Mouse (Mus musculus) forelimb bud, embryonic 11.5 days (tissue): ENCODE results near the gene Odf4.
"Not testable (repeated sequence)": the region's sequence is repeated elsewhere in the genome, so short reads cannot be mapped to it uniquely, and the experiment has no call there.

Experiments
- DNase-seq: peaks from one replicate; pipeline ENCODE4 v3.0.0-alpha.2; 2012; ENCODE audit warnings: low read depth, low spot score

The Odf4 gene

GRCm38 (mm10) chr11:68946806-68947440 lies 20.0 kb upstream of the Odf4 start:
- DNase-seq = no peak

- DNase-seq = no peak
Observed at GRCm38 (mm10) chr11:68946001-68946400, 19.1 kb upstream of the Odf4 start.

DNA sequence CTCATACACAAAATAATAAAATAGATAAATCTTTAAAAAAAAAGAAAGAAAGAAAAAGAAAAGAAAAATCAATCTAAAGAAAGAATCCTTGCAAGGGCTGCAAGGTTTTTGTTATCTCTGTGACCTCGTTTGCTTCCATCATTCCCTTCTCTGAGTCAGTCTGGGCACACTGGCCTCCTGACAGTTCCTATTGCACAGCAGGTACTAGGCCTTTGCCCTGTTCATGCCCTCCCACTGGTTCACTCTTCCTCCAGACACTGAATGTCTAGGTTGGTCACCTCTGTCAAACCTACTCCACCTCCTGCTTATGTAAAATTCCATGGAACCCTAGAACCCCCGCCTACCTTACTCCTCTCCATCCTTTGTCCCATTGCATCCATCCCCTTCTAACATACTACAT lies 18.4 kb upstream of the Odf4 start:
- DNase-seq = no peak

DNA sequence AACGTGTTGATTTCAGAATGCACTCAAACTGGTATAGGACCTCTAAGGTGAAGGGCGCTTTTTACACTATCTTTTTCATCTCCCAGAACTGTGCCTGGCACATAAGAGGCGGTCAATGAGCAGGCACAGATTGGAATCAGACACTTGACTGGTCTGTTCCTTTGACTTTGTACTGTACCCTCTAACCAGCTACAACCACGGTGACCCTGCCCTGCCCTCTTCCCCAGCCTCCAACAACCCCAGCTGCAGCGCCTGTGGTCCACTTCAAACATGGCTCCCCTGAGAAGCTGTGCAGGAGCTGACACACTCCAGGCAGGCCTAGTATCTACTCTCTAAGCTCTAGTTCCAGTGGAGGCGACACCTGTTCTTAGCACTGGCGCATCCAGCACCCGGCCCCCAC lies 15.8 kb upstream of the Odf4 start:
- no peak for DNase-seq

GRCm38 (mm10) chr11:68940516-68940915 lies 13.6 kb upstream of the Odf4 start:
- DNase-seq = no peak

GRCm38 (mm10) chr11:68939451-68940304 lies 12.8 kb upstream of the Odf4 start:
- peak; percentile 87 for DNase-seq

DNA sequence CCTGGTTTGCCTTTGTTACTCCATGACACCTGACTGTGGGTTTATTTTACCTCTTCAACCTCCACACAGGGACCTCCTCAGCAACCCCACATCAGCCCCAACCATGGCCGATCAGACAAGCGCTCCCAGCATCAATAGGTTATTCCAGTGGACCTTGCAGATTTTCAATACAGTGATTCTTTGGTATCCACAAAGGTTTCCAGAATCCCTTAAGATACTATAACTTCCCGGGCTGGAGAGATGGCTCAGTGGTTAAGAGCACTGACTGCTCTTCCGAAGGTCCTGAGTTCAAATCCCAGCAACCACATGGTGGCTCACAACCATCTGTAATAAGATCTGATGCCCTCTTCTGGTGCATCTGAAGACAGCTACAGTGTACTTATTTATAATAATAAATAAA lies 10.1 kb upstream of the Odf4 start:
- DNase-seq = not testable (repeated sequence)

DNA sequence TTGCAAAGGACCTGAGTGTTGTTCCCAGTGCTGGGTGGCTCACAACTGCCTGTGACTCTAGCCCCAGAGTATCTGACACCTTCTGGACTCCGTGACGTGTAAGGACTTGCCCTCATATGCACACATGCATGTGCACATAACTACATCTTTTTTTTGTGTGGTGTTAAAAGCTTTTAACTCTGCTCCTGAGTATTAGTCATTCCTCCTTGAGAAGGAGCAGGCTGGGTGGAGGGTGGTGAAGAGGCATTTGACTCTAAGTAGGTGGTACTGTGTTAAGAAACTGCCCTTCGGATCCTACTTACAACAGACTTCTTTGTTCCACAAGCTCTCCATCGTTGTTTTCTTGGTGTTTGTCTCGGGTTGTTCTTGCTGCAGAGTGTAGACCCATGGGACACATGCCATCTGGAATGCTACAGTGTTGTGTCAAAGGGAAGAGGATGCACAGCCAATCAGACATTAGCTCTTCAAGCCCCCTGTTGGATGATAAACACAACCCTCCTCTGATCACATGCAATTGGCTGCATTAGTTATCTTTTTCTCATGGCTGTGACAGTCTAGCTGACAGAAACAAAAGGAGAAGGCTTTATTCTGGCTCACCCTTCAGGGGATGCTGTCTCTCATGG lies 7.1 kb upstream of the Odf4 start:
- no peak for DNase-seq

GRCm38 (mm10) chr11:68929947-68930346 lies 3.1 kb upstream of the Odf4 start:
- no peak for DNase-seq

- DNase-seq = no peak
Observed at GRCm38 (mm10) chr11:68924749-68925148, 2.1 kb downstream of the Odf4 start.

GRCm38 (mm10) chr11:68923191-68923590 lies 3.7 kb downstream of the Odf4 start:
- no peak for DNase-seq

- no peak for DNase-seq
Observed at GRCm38 (mm10) chr11:68914566-68914965, 12.3 kb downstream of the Odf4 start.

DNA sequence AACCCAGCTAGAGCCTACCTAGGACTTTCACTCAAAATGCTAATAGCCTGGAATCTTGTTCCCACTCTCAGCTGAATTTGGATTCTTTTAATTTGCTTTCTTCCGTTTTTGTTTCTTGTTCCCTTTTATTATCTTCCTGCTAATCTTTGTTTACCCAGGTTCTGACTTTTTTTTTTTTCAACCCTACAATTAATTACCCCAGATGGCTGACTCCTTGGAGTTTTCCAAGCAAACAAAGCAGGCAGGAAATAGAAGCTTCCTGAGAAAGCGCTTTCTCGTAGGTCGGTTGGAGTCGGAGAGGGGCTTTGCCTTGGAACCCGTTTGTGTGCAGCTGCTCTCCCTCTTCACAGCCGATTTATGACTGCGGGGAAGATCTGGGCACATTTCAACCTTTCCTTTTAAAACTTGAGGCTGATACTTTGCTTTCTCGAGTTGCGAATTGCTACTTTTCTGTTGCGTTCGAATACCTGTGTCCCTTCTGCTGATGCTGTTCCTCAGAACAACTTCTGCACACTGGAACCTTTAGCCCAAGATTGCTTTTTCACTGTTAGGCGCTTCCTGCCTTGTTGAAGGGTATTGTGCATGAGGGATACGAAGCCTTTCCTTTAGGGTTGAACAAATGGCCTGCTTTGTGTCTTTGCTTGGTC lies 15.2 kb downstream of the Odf4 start:
- DNase-seq = peak; percentile 46

- no peak for DNase-seq
Observed at GRCm38 (mm10) chr11:68908846-68909503, 17.9 kb downstream of the Odf4 start.

DNA sequence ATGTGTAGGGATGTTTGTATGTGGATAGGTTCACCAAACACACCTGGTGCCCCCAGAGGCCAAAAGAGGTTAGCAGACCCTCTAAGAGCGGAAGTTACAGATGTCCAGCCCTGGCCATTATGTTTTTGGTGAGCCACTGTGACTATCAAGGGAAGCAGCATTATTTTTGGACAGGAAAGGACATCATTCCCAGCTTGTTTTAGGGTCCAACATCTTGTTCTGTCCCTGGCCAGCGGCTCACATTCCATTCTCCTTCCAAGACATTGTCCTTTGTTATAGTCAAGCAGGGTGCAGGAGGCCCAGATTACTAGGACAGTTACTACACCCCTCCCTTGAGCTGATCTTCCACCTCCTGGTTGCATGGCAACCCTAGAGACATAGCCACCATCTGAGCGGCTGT lies 19.6 kb downstream of the Odf4 start:
- no peak for DNase-seq

- no peak for DNase-seq
Observed at GRCm38 (mm10) chr11:68906461-68906790, 20.5 kb downstream of the Odf4 start.

DNA sequence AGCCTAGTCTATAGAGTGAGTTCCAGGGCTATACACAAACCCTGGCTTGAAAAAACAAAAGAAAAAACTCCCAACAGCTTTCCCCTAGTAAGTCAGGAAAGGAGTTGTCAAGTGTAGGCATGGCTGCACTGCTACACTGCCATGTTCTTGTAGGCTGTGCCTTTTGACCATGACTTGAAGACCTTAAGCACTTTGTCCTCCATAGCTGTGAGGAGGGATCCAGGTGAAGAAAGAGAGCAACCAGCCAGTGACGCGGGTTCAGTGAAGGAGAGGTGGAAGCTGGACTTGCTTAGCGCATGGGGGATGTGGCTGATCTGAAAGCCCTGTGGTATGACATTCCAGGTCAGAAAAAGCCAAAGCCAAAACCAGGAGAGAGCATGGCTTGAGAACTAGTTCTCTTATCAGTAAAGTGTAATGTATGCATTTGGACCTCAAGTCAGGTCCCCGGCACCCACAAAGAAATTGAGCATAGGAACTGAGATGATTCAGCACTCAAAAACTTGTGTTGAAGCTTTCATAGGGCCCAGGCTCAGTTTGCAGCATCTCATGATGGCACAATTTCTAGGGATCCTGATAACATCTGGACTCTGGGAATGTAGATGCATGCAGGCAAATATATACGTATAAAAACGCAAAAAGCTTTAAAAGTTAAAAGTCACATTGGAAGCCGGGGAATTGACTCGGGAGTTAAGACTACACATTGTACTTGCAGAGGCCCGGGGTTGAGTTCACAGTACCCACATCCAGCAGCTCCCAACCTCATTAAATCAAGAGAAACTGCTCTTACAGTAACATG lies 21.0 kb downstream of the Odf4 start:
- no peak for DNase-seq

- DNase-seq = no peak
Observed at GRCm38 (mm10) chr11:68905138-68905531, 21.7 kb downstream of the Odf4 start.

DNA sequence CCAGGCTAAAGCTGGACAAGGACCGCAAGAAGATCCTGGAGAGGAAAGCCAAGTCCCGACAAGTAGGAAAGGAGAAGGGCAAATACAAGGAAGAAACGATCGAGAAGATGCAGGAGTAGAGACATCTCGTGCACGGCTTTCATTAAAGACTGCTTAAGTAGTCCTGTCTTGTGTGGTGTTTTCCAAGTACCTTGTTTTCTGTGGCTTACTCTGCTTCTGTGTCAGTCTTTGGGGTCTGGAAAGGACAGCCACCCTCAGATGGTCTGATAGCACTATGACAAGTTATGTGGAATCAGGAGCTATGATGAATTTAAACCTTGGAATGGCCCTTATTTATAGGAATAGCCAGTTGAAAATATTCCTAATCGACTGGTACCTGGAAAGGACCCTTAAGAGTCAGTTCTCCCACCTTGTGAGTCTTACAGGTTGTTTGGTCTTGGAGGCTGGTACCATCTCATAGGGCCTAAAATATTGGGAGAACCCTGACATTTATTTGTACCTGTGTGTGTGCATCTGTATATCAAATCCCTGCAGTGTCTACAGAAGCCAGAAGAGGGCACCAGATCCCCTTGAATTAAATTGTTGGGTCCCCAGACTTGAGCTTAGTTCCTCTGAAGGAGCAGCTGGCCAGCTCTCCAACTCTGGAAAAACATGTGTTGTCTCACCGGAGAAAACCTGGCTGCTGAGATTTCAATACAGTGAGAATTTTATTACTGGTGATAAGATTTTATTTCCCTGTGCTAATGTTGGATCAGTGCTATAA lies 22.3 kb downstream of the Odf4 start:
- peak; percentile 80 for DNase-seq

DNA sequence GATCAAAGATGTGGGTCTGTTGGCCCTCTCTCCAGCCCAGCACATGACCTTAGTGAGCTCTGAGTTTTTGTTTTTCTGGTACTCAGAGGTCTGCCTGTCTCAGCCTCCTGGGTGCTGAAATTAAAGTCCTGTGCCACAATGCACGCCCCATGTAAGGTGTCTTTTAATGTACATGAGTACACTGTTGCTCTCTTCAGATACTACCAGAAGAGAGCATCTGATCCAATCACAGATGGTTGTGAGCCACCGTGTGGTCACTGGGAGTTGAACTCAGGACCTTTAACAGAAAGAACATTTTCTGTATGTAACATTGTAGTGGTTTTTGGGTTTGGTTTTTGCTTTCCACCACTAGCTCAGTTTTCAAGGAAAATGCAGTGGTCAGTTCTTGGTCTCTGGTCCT lies 23.1 kb downstream of the Odf4 start:
- no peak for DNase-seq
